Mouse (Mus musculus) G1E (cell line): ENCODE measurements around the gene Alkbh5. TPM values are rescaled to one million over a fixed set of nuclear protein-coding genes. Genes with fewer than 3 reads are reported as not detected.

ENCODE experiments used
- ATAC-seq: 2 replicates; pipeline ENCODE4 v1.8.0; 2016; ENCODE audit warnings: mild to moderate bottlenecking; ENCODE audit not compliant: insufficient number of reproducible peaks, poor library complexity, low FRiP score, severe bottlenecking; ENCODE audit errors: extremely low read depth
- DNase-seq: peaks from one replicate; pipeline ENCODE4 v3.0.0; 2012; ENCODE audit warnings: low spot score
- H3K27me3 ChIP-seq: 2 replicates; pipeline ENCODE4 v1.6.1; 2012; ENCODE audit warnings: mild to moderate bottlenecking, low read length, inconsistent platforms; ENCODE audit not compliant: insufficient read depth
- H3K36me3 ChIP-seq: replicated peaks from 2 replicates; pipeline ENCODE3; 2012; ENCODE audit warnings: mild to moderate bottlenecking, inconsistent platforms
- H3K4me1 ChIP-seq: 2 replicates; pipeline ENCODE4 v1.6.1; 2012; ENCODE audit warnings: low read depth, low read length, inconsistent platforms, mixed read lengths; ENCODE audit not compliant: insufficient read depth
- H3K4me3 ChIP-seq: 2 replicates; pipeline ENCODE4 v1.5.1; 2012; ENCODE audit warnings: low read depth, mild to moderate bottlenecking, inconsistent platforms, low read length, moderate library complexity, mixed read lengths
- H3K9me3 ChIP-seq: replicated peaks from 2 replicates; pipeline ENCODE4 v1.6.1; 2012; ENCODE audit warnings: inconsistent platforms
- CTCF ChIP-seq: IDR thresholded peaks from 2 replicates; pipeline ENCODE4 v1.5.1; 2012; ENCODE audit warnings: low read depth, low read length, inconsistent platforms, mixed read lengths
- GATA1 ChIP-seq: IDR thresholded peaks from 2 replicates; pipeline ENCODE4 v1.6.1; 2012; ENCODE audit warnings: borderline replicate concordance, low read length, inconsistent platforms, mixed read lengths
- GATA2 ChIP-seq: IDR thresholded peaks from 2 replicates; pipeline ENCODE4 v1.6.1; 2012; ENCODE audit warnings: low read depth, low read length, inconsistent platforms, borderline replicate concordance
- POLR2AphosphoS5 ChIP-seq: IDR thresholded peaks from 2 replicates; pipeline ENCODE4 v1.6.1; 2012; ENCODE audit warnings: low read depth, low read length, inconsistent platforms; ENCODE audit not compliant: insufficient replicate concordance
- TAL1 ChIP-seq: conservative IDR thresholded peaks from 2 replicates; pipeline ENCODE4 v1.6.1; 2012; ENCODE audit warnings: low read depth, low read length, inconsistent platforms, mixed read lengths
- polyA plus RNA-seq: library from polyadenylated mRNA; stranded (reverse); fragments of >175 nt; gene quantifications from 2 replicates; pipeline ENCODE4 v1.2.3, GENCODE M21; 2012
- total RNA-seq, 2 experiments: library from RNA; stranded (forward) in 1 of 2; stranded (reverse) in 1 of 2; fragments of 200-1000 nt in 1 of 2; fragments of >200 nt in 1 of 2; fragmentation: Nextera tagmentation in 1 of 2; gene quantifications; 2 replicates each; pipeline ENCODE4 v1.2.3; 2014 to 2017

The Alkbh5 gene
- total and polyA plus RNA-seq, 3 experiments, result 33.8 to 97.2 (median 43.5) TPM

GRCm38 (mm10) chr11:60511893-60512292, 24.3 kb upstream of the Alkbh5 start:
- no peaks in the 10 kb centered on the region for H3K36me3 ChIP-seq
- no peak overlapping the region for H3K4me3 ChIP-seq
- TF ChIP-seq GATA1, result no peak
- TF ChIP-seq POLR2AphosphoS5, result no peak
- TF ChIP-seq GATA2, result no peak
- TF ChIP-seq CTCF, result no peak
- TF ChIP-seq TAL1, result no peak
- no peak for ATAC-seq
- DNase-seq, result no peak
- no peaks in the 10 kb centered on the region for H3K9me3 ChIP-seq
- H3K4me1 ChIP-seq, result peaks cover 46% of the 10 kb centered on the region
- H3K27me3 ChIP-seq, result peaks cover 46% of the 10 kb centered on the region

- Histone ChIP-seq H3K4me3 (no peak overlapping the region), H3K36me3 (no peaks in the 10 kb centered on the region), H3K27me3 (peaks cover 46% of the 10 kb centered on the region), H3K9me3 (no peaks in the 10 kb centered on the region), H3K4me1 (peaks cover 39% of the 10 kb centered on the region)
- DNase-seq (no peak), ATAC-seq (no peak)
- TF ChIP-seq POLR2AphosphoS5 (no peak), CTCF (peak; percentile 26; the same call in 1 of the 2 replicates), GATA1 (no peak), TAL1 (no peak), GATA2 (no peak)
Observed at GRCm38 (mm10) chr11:60512520-60512919, 23.7 kb upstream of the Alkbh5 start.

- ATAC-seq (no peak), DNase-seq (no peak)
- H3K9me3 ChIP-seq, result no peaks in the 10 kb centered on the region
- peaks cover 17% of the 10 kb centered on the region for H3K4me1 ChIP-seq
- no peak overlapping the region for H3K4me3 ChIP-seq
- H3K27me3 ChIP-seq, result peaks cover 47% of the 10 kb centered on the region
- H3K36me3 ChIP-seq, result no peaks in the 10 kb centered on the region
- TF ChIP-seq TAL1 (no peak), CTCF (no peak), GATA1 (no peak), GATA2 (no peak), POLR2AphosphoS5 (no peak)
Observed at GRCm38 (mm10) chr11:60514941-60515340, 21.2 kb upstream of the Alkbh5 start.

- H3K9me3 ChIP-seq, result no peaks in the 10 kb centered on the region
- no peak for ATAC-seq
- no peak for DNase-seq
- TF ChIP-seq GATA1 (no peak), POLR2AphosphoS5 (no peak), CTCF (no peak), GATA2 (no peak), TAL1 (no peak)
- H3K27me3 ChIP-seq, result peaks cover 60% of the 10 kb centered on the region
- H3K4me1 ChIP-seq, result no peaks in the 10 kb centered on the region
- no peak overlapping the region for H3K4me3 ChIP-seq
- H3K36me3 ChIP-seq, result no peaks in the 10 kb centered on the region
Observed at GRCm38 (mm10) chr11:60518305-60518704, 17.9 kb upstream of the Alkbh5 start.

- TF ChIP-seq POLR2AphosphoS5 (no peak), CTCF (no peak), TAL1 (no peak)
- no peak overlapping the region for H3K4me3 ChIP-seq
- no peaks in the 10 kb centered on the region for H3K36me3 ChIP-seq
- no peaks in the 10 kb centered on the region for H3K9me3 ChIP-seq
- no peak for DNase-seq
- peaks cover 66% of the 10 kb centered on the region for H3K27me3 ChIP-seq
- peaks cover 4% of the 10 kb centered on the region; the same call in 1 of the 2 replicates for H3K4me1 ChIP-seq
- no peak for ATAC-seq
Observed at GRCm38 (mm10) chr11:60522027-60522426, 14.2 kb upstream of the Alkbh5 start.

GRCm38 (mm10) chr11:60522661-60523365, 13.4 kb upstream of the Alkbh5 start:
- H3K36me3 ChIP-seq, result no peaks in the 10 kb centered on the region
- no peaks in the 10 kb centered on the region for H3K9me3 ChIP-seq
- ATAC-seq (no peak), DNase-seq (no peak)
- TF ChIP-seq POLR2AphosphoS5, result no peak
- TF ChIP-seq CTCF, result no peak
- no peak for TF ChIP-seq TAL1
- TF ChIP-seq GATA1, result no peak
- no peak for TF ChIP-seq GATA2
- no peak overlapping the region for H3K4me3 ChIP-seq
- H3K27me3 ChIP-seq, result peaks cover 67% of the 10 kb centered on the region
- H3K4me1 ChIP-seq, result peaks cover 4% of the 10 kb centered on the region; the same call in 1 of the 2 replicates

GRCm38 (mm10) chr11:60526461-60526860, 9.7 kb upstream of the Alkbh5 start:
- Histone ChIP-seq H3K4me3 (no peak overlapping the region), H3K27me3 (peaks cover 58% of the 10 kb centered on the region), H3K9me3 (no peaks in the 10 kb centered on the region), H3K36me3 (no peaks in the 10 kb centered on the region), H3K4me1 (peaks cover 7% of the 10 kb centered on the region; the same call in 1 of the 2 replicates)
- ATAC-seq (no peak), DNase-seq (no peak)
- TF ChIP-seq POLR2AphosphoS5, result no peak
- TF ChIP-seq GATA2, result no peak
- TF ChIP-seq CTCF, result no peak
- TF ChIP-seq GATA1, result no peak
- no peak for TF ChIP-seq TAL1
